Comparison of ENCODE assay signal across 25 mouse cellular contexts in genomic region chr13:21797163-21797562, GRCm38 (mm10). TPM values are rescaled to one million over a fixed set of nuclear protein-coding genes. Genes with fewer than 3 reads are reported as not detected.
A peak's percentile ranks its signal among the peaks of the same experiment; 100 is the strongest.
DNase-seq lines count a peak whose midpoint lies in the region; ATAC-seq lines count a peak whose summit lies in the region.
"Not testable (repeated sequence)": the region's sequence is repeated elsewhere in the genome, so short reads cannot be mapped to it uniquely, and the experiment has no call there.
"Had no signal": no experiment of that assay in that cellular context is flagged by ENCODE, and none has a peak within 500 bp of the region (broad histone marks: within the 10 kb centered on the region; RNA-seq: fewer than 3 reads in every experiment).

No protein-coding gene starts in this region.

- DNase-seq in liver, embryonic 13.5 days: not testable (repeated sequence)

- H3K9ac ChIP-seq in liver, embryonic 13.5 days; liver, embryonic 16.5 days (ENCODE audit: low read depth, low read length): not testable (repeated sequence)

- peak; percentile 53 for ATAC-seq in CD4-positive, CD25-positive, alpha-beta regulatory T cell, adult 4 months
- peak; percentile 84 for ATAC-seq in erythroblast, adult 5-6 weeks (replicated peaks; ENCODE audit: low FRiP score, poor library complexity, severe bottlenecking)
- ATAC-seq in hematopoietic stem cell, adult 5-6 weeks (replicated peaks in 1 of 2; ENCODE audit: insufficient read depth in 1 of 2, low FRiP score in 2 of 2, low TSS enrichment in 1 of 2, low read depth in 1 of 2, poor library complexity in 2 of 2, severe bottlenecking in 2 of 2): peak; percentile 86 to 91
- peak; percentile 74 for ATAC-seq in liver, embryonic 13.5 days (ENCODE audit: low read depth)
- peak; percentile 67; the same call in 1 of the 2 replicates for ATAC-seq in liver, embryonic 16.5 days (ENCODE audit: low read depth)
- peak; percentile 91 for ATAC-seq in megakaryocyte-erythroid progenitor cell, adult 5-6 weeks (replicated peaks; ENCODE audit: low FRiP score, low TSS enrichment, poor library complexity, severe bottlenecking)

- H3K27me3 ChIP-seq in liver, embryonic 13.5 days; liver, embryonic 16.5 days (ENCODE audit: control insufficient read depth, insufficient read depth, low read depth, low read length): not testable (repeated sequence)

- H3K27ac ChIP-seq in liver, embryonic 13.5 days; liver, embryonic 16.5 days (ENCODE audit: low read length): not testable (repeated sequence)

- H3K4me1 ChIP-seq in liver, embryonic 13.5 days (replicated peaks); liver, embryonic 16.5 days (ENCODE audit: control insufficient read depth, low read depth, low read length): not testable (repeated sequence)

- H3K9me3 ChIP-seq in liver, embryonic 13.5 days (replicated peaks); liver, embryonic 16.5 days (replicated peaks; ENCODE audit: control insufficient read depth, low read length): not testable (repeated sequence)

- H3K4me2 ChIP-seq in liver, embryonic 13.5 days; liver, embryonic 16.5 days (ENCODE audit: low read depth, low read length): not testable (repeated sequence)

- H3K4me3 ChIP-seq in liver, embryonic 13.5 days (replicated peaks); liver, embryonic 16.5 days (ENCODE audit: low read depth, low read length): not testable (repeated sequence)

- H3K36me3 ChIP-seq in liver, embryonic 13.5 days; liver, embryonic 16.5 days (ENCODE audit: control insufficient read depth, insufficient read depth): not testable (repeated sequence)

RNA-seq across cellular contexts. Expression of gene Hist1h2bp, which starts 9.9 kb away (rescaled TPM):
- polyA plus RNA-seq in CD4-positive, CD25-positive, alpha-beta regulatory T cell, adult 4 months (2017; shearing (Covaris generic)): not detected
- 4.4 and 5.8 TPM in 2 replicates for total RNA-seq in erythroblast, adult 5-6 weeks (2015; ENCODE audit: low replicate concordance)
- 33.7 and 47.3 TPM in 2 replicates for total RNA-seq in erythroblast, adult 5-6 weeks (2017; ENCODE audit: low replicate concordance)
- total RNA-seq in hematopoietic stem cell, adult 5-6 weeks (2017): 17.5 and 24.0 TPM in 2 replicates
- 2.8 and 3.8 TPM in 2 replicates for polyA plus RNA-seq in liver, embryonic 13.5 days (2015; fragmentation: Nextera tagmentation; extraction: Ambion mirVana)
- 3.8 and 7.6 TPM in 2 replicates for polyA plus RNA-seq in liver, embryonic 16.5 days (2015; fragmentation: Nextera tagmentation; extraction: Ambion mirVana)
- total RNA-seq in megakaryocyte-erythroid progenitor cell, adult 5-6 weeks (2014; fragmentation: Nextera tagmentation): 19.6 and 62.9 TPM in 2 replicates
- total RNA-seq in megakaryocyte-erythroid progenitor cell, adult 5-6 weeks (2017): 33.7 and 54.7 TPM in 2 replicates
- polyA plus RNA-seq: adrenal gland, adult 2 months; cerebellum, adult 2 months; forebrain, postnatal 0 days; hindbrain, postnatal 0 days had no signal

RNA-seq across cellular contexts. Expression of gene Hist1h2an, which starts 10.1 kb away (rescaled TPM):
- 1 to 10 TPM in 1 of 2 experiments, not detected in 1; 8.0 TPM for polyA plus RNA-seq in CD4-positive, CD25-positive, alpha-beta regulatory T cell, adult 4 months (2017; shearing (Covaris generic))
- total RNA-seq in erythroblast, adult 5-6 weeks (2015; ENCODE audit: low replicate concordance): not detected in 2 replicates
- 456 and 497 TPM in 2 replicates for total RNA-seq in erythroblast, adult 5-6 weeks (2017; ENCODE audit: low replicate concordance)
- total RNA-seq in hematopoietic stem cell, adult 5-6 weeks (2017): 238 and 317 TPM in 2 replicates
- polyA plus RNA-seq in liver, embryonic 13.5 days (2015; fragmentation: Nextera tagmentation; extraction: Ambion mirVana): 5.8 and 15.9 TPM in 2 replicates
- 10.1 and 14.1 TPM in 2 replicates for polyA plus RNA-seq in liver, embryonic 16.5 days (2015; fragmentation: Nextera tagmentation; extraction: Ambion mirVana)
- total RNA-seq in megakaryocyte-erythroid progenitor cell, adult 5-6 weeks (2014; fragmentation: Nextera tagmentation): 4.6 and 28.8 TPM in 2 replicates
- total RNA-seq in megakaryocyte-erythroid progenitor cell, adult 5-6 weeks (2017): 538 and 611 TPM in 2 replicates
- total RNA-seq: gastrocnemius, adult 2 months had no signal
- polyA plus RNA-seq: cerebellum, adult 2 months; cortical plate, adult 2 months; frontal cortex, adult 2 months; hindbrain, embryonic 14.5 days; intestine, embryonic 14.5 days had no signal

RNA-seq across cellular contexts. Expression of gene Hist1h2bq, which starts 12.8 kb away (rescaled TPM):
- polyA plus RNA-seq in CD4-positive, CD25-positive, alpha-beta regulatory T cell, adult 4 months (2017; shearing (Covaris generic)): 1 to 10 TPM; 4.9 to 6.4 TPM
- 197 and 261 TPM in 2 replicates for total RNA-seq in erythroblast, adult 5-6 weeks (2015; ENCODE audit: low replicate concordance)
- total RNA-seq in erythroblast, adult 5-6 weeks (2017; ENCODE audit: low replicate concordance): 24.3 and 156 TPM in 2 replicates
- total RNA-seq in hematopoietic stem cell, adult 5-6 weeks (2017): 25.5 and 234 TPM in 2 replicates
- 22.0 and 34.4 TPM in 2 replicates for polyA plus RNA-seq in liver, embryonic 13.5 days (2015; fragmentation: Nextera tagmentation; extraction: Ambion mirVana)
- 25.4 and 31.7 TPM in 2 replicates for polyA plus RNA-seq in liver, embryonic 16.5 days (2015; fragmentation: Nextera tagmentation; extraction: Ambion mirVana)
- total RNA-seq in megakaryocyte-erythroid progenitor cell, adult 5-6 weeks (2014; fragmentation: Nextera tagmentation): 395 and 796 TPM in 2 replicates
- total RNA-seq in megakaryocyte-erythroid progenitor cell, adult 5-6 weeks (2017): 0.72 and 1.2 TPM in 2 replicates

RNA-seq across cellular contexts. Expression of gene Hist1h2ao, which starts 13.1 kb away (rescaled TPM):
- polyA plus RNA-seq in CD4-positive, CD25-positive, alpha-beta regulatory T cell, adult 4 months (2017; shearing (Covaris generic)): not detected
- total RNA-seq in erythroblast, adult 5-6 weeks (2015; ENCODE audit: low replicate concordance): 63.1 and 86.1 TPM in 2 replicates
- 517 TPM in 1 of 2 replicates, not detected in the other for total RNA-seq in erythroblast, adult 5-6 weeks (2017; ENCODE audit: low replicate concordance)
- not detected in 2 replicates for total RNA-seq in hematopoietic stem cell, adult 5-6 weeks (2017)
- 1.4 and 1.6 TPM in 2 replicates for polyA plus RNA-seq in liver, embryonic 13.5 days (2015; fragmentation: Nextera tagmentation; extraction: Ambion mirVana)
- 2.1 TPM in 1 of 2 replicates, not detected in the other for polyA plus RNA-seq in liver, embryonic 16.5 days (2015; fragmentation: Nextera tagmentation; extraction: Ambion mirVana)
- total RNA-seq in megakaryocyte-erythroid progenitor cell, adult 5-6 weeks (2014; fragmentation: Nextera tagmentation): not detected in 2 replicates
- not detected in 2 replicates for total RNA-seq in megakaryocyte-erythroid progenitor cell, adult 5-6 weeks (2017)
- total RNA-seq: adrenal gland, postnatal 14 days; CH12.LX; forebrain, postnatal 0 days; heart, postnatal 10 days; heart, postnatal 36 days; hindbrain, postnatal 0 days had no signal
- polyA plus RNA-seq: adrenal gland, adult 2 months; cerebellum, adult 2 months; cortical plate, adult 2 months; embryonic facial prominence, embryonic 10.5 days; embryonic facial prominence, embryonic 13.5 days; forebrain, embryonic 11.5 days; forebrain, embryonic 14.5 days; forebrain, postnatal 0 days; frontal cortex, adult 2 months; heart, embryonic 15.5 days; hindbrain, embryonic 11.5 days; hindbrain, embryonic 14.5 days; hindbrain, postnatal 0 days; intestine, embryonic 14.5 days had no signal

RNA-seq across cellular contexts. Expression of gene Hist1h3i, which starts 14.0 kb away (rescaled TPM):
- polyA plus RNA-seq in CD4-positive, CD25-positive, alpha-beta regulatory T cell, adult 4 months (2017; shearing (Covaris generic)): not detected
- total RNA-seq in erythroblast, adult 5-6 weeks (2015; ENCODE audit: low replicate concordance): 143 and 204 TPM in 2 replicates
- total RNA-seq in erythroblast, adult 5-6 weeks (2017; ENCODE audit: low replicate concordance): 142 and 186 TPM in 2 replicates
- total RNA-seq in hematopoietic stem cell, adult 5-6 weeks (2017): 102 and 199 TPM in 2 replicates
- 164 and 194 TPM in 2 replicates for polyA plus RNA-seq in liver, embryonic 13.5 days (2015; fragmentation: Nextera tagmentation; extraction: Ambion mirVana)
- polyA plus RNA-seq in liver, embryonic 16.5 days (2015; fragmentation: Nextera tagmentation; extraction: Ambion mirVana): 158 and 190 TPM in 2 replicates
- total RNA-seq in megakaryocyte-erythroid progenitor cell, adult 5-6 weeks (2014; fragmentation: Nextera tagmentation): 310 and 340 TPM in 2 replicates
- 88.3 and 299 TPM in 2 replicates for total RNA-seq in megakaryocyte-erythroid progenitor cell, adult 5-6 weeks (2017)
